Mouse (Mus musculus) cerebellum, postnatal 10 days (tissue): ENCODE measurements around the gene Enox1.

Experiments used
- DNase-seq, 2 experiments: peaks; one replicate each; pipeline ENCODE4 v3.0.0; 2021; ENCODE audit warnings: mixed read lengths in 2 of 2

The Enox1 gene

GRCm38 (mm10) chr14:77196246-77196645 lies 39.7 kb downstream of the Enox1 start:
- DNase-seq, result no peak

- no peak for DNase-seq
Measured at GRCm38 (mm10) chr14:77197414-77197915, 40.9 kb downstream of the Enox1 start.

GRCm38 (mm10) chr14:77210889-77211288 lies 54.3 kb downstream of the Enox1 start:
- DNase-seq, result no peak

GRCm38 (mm10) chr14:77213210-77213609 lies 56.6 kb downstream of the Enox1 start:
- peak; percentile 60 to 69 for DNase-seq

GRCm38 (mm10) chr14:77214848-77215247 lies 58.3 kb downstream of the Enox1 start:
- peak in 1 of 2 experiments; percentile 24 for DNase-seq

GRCm38 (mm10) chr14:77225346-77225745 lies 68.8 kb downstream of the Enox1 start:
- no peak for DNase-seq

GRCm38 (mm10) chr14:77238811-77239210 lies 82.2 kb downstream of the Enox1 start:
- no peak for DNase-seq

GRCm38 (mm10) chr14:77239360-77239759 lies 82.8 kb downstream of the Enox1 start:
- no peak for DNase-seq

- no peak for DNase-seq
Measured at GRCm38 (mm10) chr14:77246977-77247376, 90.4 kb downstream of the Enox1 start.

- DNase-seq, result no peak
Measured at GRCm38 (mm10) chr14:77248426-77248825, 91.9 kb downstream of the Enox1 start.

GRCm38 (mm10) chr14:77248946-77249345 lies 92.4 kb downstream of the Enox1 start:
- DNase-seq, result no peak

GRCm38 (mm10) chr14:77250652-77251238 lies 94.2 kb downstream of the Enox1 start:
- no peak for DNase-seq

- peak; percentile 40 to 51 for DNase-seq
Measured at GRCm38 (mm10) chr14:77255201-77255600, 98.6 kb downstream of the Enox1 start.

- DNase-seq, result peak; percentile 68 to 71
Measured at GRCm38 (mm10) chr14:77255711-77256110, 99.1 kb downstream of the Enox1 start.

- DNase-seq, result peak; percentile 69 to 81
Measured at GRCm38 (mm10) chr14:77256943-77257342, 100.4 kb downstream of the Enox1 start.

- peak; percentile 44 to 59 for DNase-seq
Measured at GRCm38 (mm10) chr14:77257461-77257860, 100.9 kb downstream of the Enox1 start.

- peak; percentile 41 to 47 for DNase-seq
Measured at GRCm38 (mm10) chr14:77258186-77258585, 101.6 kb downstream of the Enox1 start.

- peak; percentile 72 to 81 for DNase-seq
Measured at GRCm38 (mm10) chr14:77259686-77260085, 103.1 kb downstream of the Enox1 start.

- no peak for DNase-seq
Measured at GRCm38 (mm10) chr14:77260107-77260506, 103.5 kb downstream of the Enox1 start.

GRCm38 (mm10) chr14:77266805-77267771 lies 110.5 kb downstream of the Enox1 start:
- no peak for DNase-seq

GRCm38 (mm10) chr14:77272248-77272930 lies 115.8 kb downstream of the Enox1 start:
- DNase-seq, result peak; percentile 47 to 58

GRCm38 (mm10) chr14:77272931-77273446 lies 116.4 kb downstream of the Enox1 start:
- no peak for DNase-seq

GRCm38 (mm10) chr14:77273721-77274120 lies 117.2 kb downstream of the Enox1 start:
- DNase-seq, result no peak
